Mouse (Mus musculus) embryonic facial prominence, embryonic 11.5 days (tissue): Measurements from ENCODE around the gene Chac1. TPM values are rescaled to one million over a fixed set of nuclear protein-coding genes. Genes with fewer than 3 reads are reported as not detected.

Experiments
- ATAC-seq: fragments of 200-750 bp; cut with Nextera tagmentation; replicated peaks from 2 replicates; pipeline ENCODE4 v1.8.0; 2017; ENCODE audit warnings: low read depth; ENCODE audit not compliant: insufficient number of reproducible peaks, low FRiP score, low TSS enrichment
- DNase-seq: peaks from one replicate; pipeline ENCODE4 v3.0.0-alpha.2; 2015; ENCODE audit warnings: low spot score
- H3K27ac ChIP-seq: fragments of 300-500 bp; sonication (generic); replicated peaks from 2 replicates; pipeline ENCODE4 v1.5.1; 2014; ENCODE audit warnings: mild to moderate bottlenecking, low read depth, low read length, control low read depth
- H3K27me3 ChIP-seq: fragments of 300-500 bp; sonication (generic); 2 replicates; pipeline ENCODE4 v1.6.1; 2014; ENCODE audit warnings: mild to moderate bottlenecking, low read length, moderate library complexity, mixed read lengths; ENCODE audit not compliant: control insufficient read depth, insufficient read depth
- H3K36me3 ChIP-seq: fragments of 300-500 bp; sonication (generic); replicated peaks from 2 replicates; pipeline ENCODE4 v1.6.1; 2014; ENCODE audit warnings: low read depth, mild to moderate bottlenecking, low read length, moderate library complexity, mixed read lengths; ENCODE audit not compliant: control insufficient read depth, insufficient read depth
- H3K4me1 ChIP-seq: fragments of 300-500 bp; sonication (generic); 2 replicates; pipeline ENCODE4 v1.6.1; 2014; ENCODE audit warnings: low read length, mixed read lengths; ENCODE audit not compliant: control insufficient read depth, insufficient read depth
- H3K4me2 ChIP-seq: fragments of 300-500 bp; sonication (generic); 2 replicates; pipeline ENCODE4 v1.6.1; 2014; ENCODE audit warnings: low read depth, mild to moderate bottlenecking, control low read depth, low read length, moderate library complexity
- H3K4me3 ChIP-seq: fragments of 300-500 bp; sonication (generic); 2 replicates; pipeline ENCODE4 v1.5.1; 2014; ENCODE audit warnings: low read depth, low read length, control low read depth
- H3K9ac ChIP-seq: fragments of 300-500 bp; sonication (generic); replicated peaks from 2 replicates; pipeline ENCODE4 v1.6.1; 2014; ENCODE audit warnings: mild to moderate bottlenecking, control low read depth, low read length
- H3K9me3 ChIP-seq: fragments of 300-500 bp; sonication (generic); replicated peaks from 2 replicates; pipeline ENCODE4 v1.6.1; 2016; ENCODE audit warnings: mild to moderate bottlenecking, low read length, inconsistent platforms, mixed read lengths; ENCODE audit not compliant: control insufficient read depth
- WGBS: fragments of 180-500 bp; shearing (Covaris S2); extraction: QIAGEN DNeasy Blood & Tissue Kit; methylation state at CpG from one replicate; pipeline ENCODE4 v1.1.7; 2014; 5-methylcytosine and 5-hydroxymethylcytosine counted together
- polyA plus RNA-seq: library from polyadenylated mRNA; unstranded; fragments of >200 nt; fragmentation: Nextera tagmentation; extraction: Ambion mirVana; gene quantifications from 2 replicates; pipeline ENCODE4 v1.2.1, GENCODE M21; 2014

The Chac1 gene
- polyA plus RNA-seq, 1 experiment from 2014 or later, result 0.34 TPM

- peaks cover 28% of the 10 kb centered on the region for H3K27me3 ChIP-seq
- H3K9ac ChIP-seq, result no peak overlapping the region
- no peak overlapping the region for H3K4me3 ChIP-seq
- no peak overlapping the region for H3K4me2 ChIP-seq
- DNase-seq (no peak), ATAC-seq (no peak)
- no peak overlapping the region for H3K27ac ChIP-seq
- H3K36me3 ChIP-seq, result no peaks in the 10 kb centered on the region
- no peaks in the 10 kb centered on the region for H3K9me3 ChIP-seq
- 76% methylated on average over 24 of the region's 24 CpGs for WGBS
- H3K4me1 ChIP-seq, result no peaks in the 10 kb centered on the region
Observed at GRCm38 (mm10) chr2:119332177-119332661, 18.8 kb upstream of the Chac1 start.

GRCm38 (mm10) chr2:119334135-119334534, 16.9 kb upstream of the Chac1 start:
- H3K27me3 ChIP-seq, result peaks cover 13% of the 10 kb centered on the region
- no peaks in the 10 kb centered on the region for H3K9me3 ChIP-seq
- no peak overlapping the region for H3K9ac ChIP-seq
- 31% methylated on average over 1 of the region's 1 CpGs for WGBS
- peaks cover 3% of the 10 kb centered on the region; the same call in 1 of the 2 replicates for H3K4me1 ChIP-seq
- ATAC-seq, result no peak
- no peak overlapping the region for H3K4me2 ChIP-seq
- no peak overlapping the region for H3K27ac ChIP-seq
- DNase-seq, result no peak
- H3K36me3 ChIP-seq, result no peaks in the 10 kb centered on the region
- no peak overlapping the region for H3K4me3 ChIP-seq

GRCm38 (mm10) chr2:119334964-119335525, 16.0 kb upstream of the Chac1 start:
- H3K9me3 ChIP-seq, result no peaks in the 10 kb centered on the region
- no peak overlapping the region for H3K4me3 ChIP-seq
- H3K9ac ChIP-seq, result no peak overlapping the region
- 69% methylated on average over 7 of the region's 7 CpGs for WGBS
- no peak for DNase-seq
- peaks cover 9% of the 10 kb centered on the region for H3K27me3 ChIP-seq
- H3K36me3 ChIP-seq, result no peaks in the 10 kb centered on the region
- H3K27ac ChIP-seq, result no peak overlapping the region
- ATAC-seq, result no peak
- H3K4me2 ChIP-seq, result no peak overlapping the region
- H3K4me1 ChIP-seq, result peaks cover 3% of the 10 kb centered on the region; the same call in 1 of the 2 replicates

- peaks cover 6% of the 10 kb centered on the region; the same call in 1 of the 2 replicates for H3K27me3 ChIP-seq
- ATAC-seq, result no peak
- 86% methylated on average over 1 of the region's 1 CpGs for WGBS
Observed at GRCm38 (mm10) chr2:119335535-119335934, 15.5 kb upstream of the Chac1 start.

GRCm38 (mm10) chr2:119336002-119336401, 15.0 kb upstream of the Chac1 start:
- no peaks in the 10 kb centered on the region for H3K9me3 ChIP-seq
- H3K36me3 ChIP-seq, result no peaks in the 10 kb centered on the region
- no peak for ATAC-seq
- no peak overlapping the region for H3K27ac ChIP-seq
- DNase-seq, result no peak
- no peak overlapping the region for H3K9ac ChIP-seq
- peaks cover 2% of the 10 kb centered on the region; the same call in 1 of the 2 replicates for H3K27me3 ChIP-seq
- H3K4me3 ChIP-seq, result no peak overlapping the region
- peaks cover 3% of the 10 kb centered on the region; the same call in 1 of the 2 replicates for H3K4me1 ChIP-seq
- WGBS, result 61% methylated on average over 2 of the region's 2 CpGs
- H3K4me2 ChIP-seq, result no peak overlapping the region

More at GRCm38 (mm10) chr2:119335535-119335934, 15.5 kb upstream of the Chac1 start:
- no peak for DNase-seq
- H3K36me3 ChIP-seq, result no peaks in the 10 kb centered on the region
- peaks cover 3% of the 10 kb centered on the region; the same call in 1 of the 2 replicates for H3K4me1 ChIP-seq
- no peaks in the 10 kb centered on the region for H3K9me3 ChIP-seq
- H3K27ac ChIP-seq, result no peak overlapping the region
- no peak overlapping the region for H3K9ac ChIP-seq
- no peak overlapping the region for H3K4me2 ChIP-seq
- no peak overlapping the region for H3K4me3 ChIP-seq

GRCm38 (mm10) chr2:119336470-119336869, 14.6 kb upstream of the Chac1 start:
- 62% methylated on average over 10 of the region's 10 CpGs for WGBS
- no peak for DNase-seq
- no peak overlapping the region for H3K27ac ChIP-seq

GRCm38 (mm10) chr2:119337425-119338265, 13.4 kb upstream of the Chac1 start:
- ATAC-seq, result peak; percentile 77
- Histone ChIP-seq H3K27ac (no peak overlapping the region; the same call in 1 of the 2 replicates), H3K36me3 (no peaks in the 10 kb centered on the region), H3K4me1 (peaks cover 3% of the 10 kb centered on the region; the same call in 1 of the 2 replicates), H3K4me3 (peak overlapping the region; percentile 49), H3K9me3 (no peaks in the 10 kb centered on the region), H3K27me3 (no peaks in the 10 kb centered on the region), H3K9ac (peak overlapping the region; percentile 74), H3K4me2 (peak overlapping the region; percentile 87)
- peak; percentile 92 for DNase-seq
- WGBS, result 9% methylated on average over 52 of the region's 60 CpGs

More at GRCm38 (mm10) chr2:119336470-119336869, 14.6 kb upstream of the Chac1 start:
- Histone ChIP-seq H3K27me3 (no peaks in the 10 kb centered on the region), H3K36me3 (no peaks in the 10 kb centered on the region), H3K4me3 (no peak overlapping the region), H3K4me1 (peaks cover 3% of the 10 kb centered on the region; the same call in 1 of the 2 replicates), H3K4me2 (no peak overlapping the region), H3K9ac (no peak overlapping the region), H3K9me3 (no peaks in the 10 kb centered on the region)
- no peak for ATAC-seq
